ENCODE assay signal across 6 mouse cellular contexts in the genomic region with DNA sequence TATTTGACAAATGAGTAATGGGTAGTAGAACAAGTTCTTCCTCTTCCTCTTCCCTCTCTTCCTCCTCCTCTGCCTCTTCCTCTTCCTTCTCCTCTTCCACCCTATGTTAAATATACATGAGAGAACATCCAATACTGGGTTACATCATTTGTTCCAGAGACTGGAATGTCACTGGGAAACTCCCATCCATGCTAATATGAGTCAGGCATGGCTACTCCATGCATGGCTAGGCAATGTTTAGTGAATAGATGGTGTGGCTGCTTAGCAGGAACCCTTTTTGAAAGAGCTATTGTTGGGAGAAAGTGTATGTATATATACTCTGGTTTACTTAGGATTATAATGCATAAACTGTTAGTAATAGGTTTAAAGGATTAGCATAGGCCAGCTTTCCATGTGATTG.
DNase-seq lines count a peak whose midpoint lies in the region; ATAC-seq and TF ChIP-seq lines count a peak whose summit lies in the region.
"Not testable (repeated sequence)": the region's sequence is repeated elsewhere in the genome, so short reads cannot be mapped to it uniquely, and the experiment has no call there.

No protein-coding gene starts in this region.

- peak; percentile 82 for ATAC-seq in Patski
- peak; percentile 60; the same call in 1 of the 2 replicates for ATAC-seq in embryonic facial prominence, embryonic 14.5 days (ENCODE audit: low read depth)
- peak; percentile 75 for ATAC-seq in forebrain, embryonic 11.5 days (replicated peaks; ENCODE audit: low FRiP score)
- ATAC-seq in midbrain, embryonic 11.5 days (ENCODE audit: low FRiP score), result 0 out of 2 replicates have a peak, but pooled peaks have one; percentile 50
- ATAC-seq in midbrain, embryonic 12.5 days (ENCODE audit: low FRiP score, low read depth), result peak; percentile 16; the same call in 1 of the 2 replicates
- peak; percentile 63 for ATAC-seq in stomach, postnatal 0 days (ENCODE audit: low FRiP score, low TSS enrichment)

- POLR2A ChIA-PET in Patski (lab: Charles Lee), result not testable (repeated sequence)

- not testable (repeated sequence) for H3K4me1 ChIP-seq in embryonic facial prominence, embryonic 14.5 days (ENCODE audit: control insufficient read depth, insufficient read depth, low read length); forebrain, embryonic 11.5 days (replicated peaks; ENCODE audit: control insufficient read depth, insufficient read depth, low read length); midbrain, embryonic 11.5 days (ENCODE audit: control insufficient read depth, insufficient read depth, low read length); midbrain, embryonic 12.5 days; stomach, postnatal 0 days (replicated peaks; ENCODE audit: control insufficient read depth, insufficient read depth)

- not testable (repeated sequence) for H3K4me3 ChIP-seq in embryonic facial prominence, embryonic 14.5 days (ENCODE audit: low read depth, low read length); forebrain, embryonic 11.5 days (ENCODE audit: low read depth, low read length); midbrain, embryonic 11.5 days (ENCODE audit: low read depth, low read length); midbrain, embryonic 12.5 days; stomach, postnatal 0 days (ENCODE audit: low read depth, low read length)

- in situ Hi-C loops in Patski (cut with MboI; ENCODE audit: low pct_unique_long_range_greater_than_20kb), result not testable (repeated sequence)

- not testable (repeated sequence) for H3K27me3 ChIP-seq in Patski; embryonic facial prominence, embryonic 14.5 days (replicated peaks; ENCODE audit: control insufficient read depth, insufficient read depth, low read length); forebrain, embryonic 11.5 days (ENCODE audit: control insufficient read depth, insufficient read depth, low read length); midbrain, embryonic 11.5 days (ENCODE audit: control insufficient read depth, insufficient read depth, low read length); midbrain, embryonic 12.5 days; stomach, postnatal 0 days (ENCODE audit: control insufficient read depth, insufficient read depth, low read length)

- not testable (repeated sequence) for TF ChIP-seq CTCF in Patski (IDR thresholded peaks at IDR 0.05); stomach, postnatal 0 days (IDR thresholded peaks at IDR 0.05; ENCODE audit: low read depth)

- not testable (repeated sequence) for H3K9me3 ChIP-seq in embryonic facial prominence, embryonic 14.5 days (ENCODE audit: control insufficient read depth, low read length); forebrain, embryonic 11.5 days (ENCODE audit: control insufficient read depth, low read length); midbrain, embryonic 11.5 days (ENCODE audit: control insufficient read depth, low read length); midbrain, embryonic 12.5 days; stomach, postnatal 0 days (ENCODE audit: control insufficient read depth, low read length)

- not testable (repeated sequence) for TF ChIP-seq EP300 in stomach, postnatal 0 days (optimal IDR thresholded peaks at IDR 0.05)

- H3K27ac ChIP-seq in embryonic facial prominence, embryonic 14.5 days (replicated peaks; ENCODE audit: low read depth, low read length); forebrain, embryonic 11.5 days (ENCODE audit: low read depth, low read length); midbrain, embryonic 11.5 days (ENCODE audit: low read depth, low read length); midbrain, embryonic 12.5 days (replicated peaks); stomach, postnatal 0 days (replicated peaks): not testable (repeated sequence)

- not testable (repeated sequence) for H3K4me2 ChIP-seq in embryonic facial prominence, embryonic 14.5 days (ENCODE audit: low read depth, low read length); forebrain, embryonic 11.5 days (ENCODE audit: low read depth, low read length, severe bottlenecking); midbrain, embryonic 11.5 days; midbrain, embryonic 12.5 days (replicated peaks); stomach, postnatal 0 days (replicated peaks; ENCODE audit: low read depth)

- CTCF ChIA-PET in Patski (lab: Charles Lee), result not testable (repeated sequence)

- H3K9ac ChIP-seq in embryonic facial prominence, embryonic 14.5 days (ENCODE audit: low read depth, low read length); forebrain, embryonic 11.5 days (ENCODE audit: low read length); midbrain, embryonic 11.5 days (ENCODE audit: low read length); midbrain, embryonic 12.5 days (replicated peaks); stomach, postnatal 0 days (ENCODE audit: low read length): not testable (repeated sequence)

- DNase-seq in Patski (ENCODE audit: low read depth, low spot score); embryonic facial prominence, embryonic 14.5 days (ENCODE audit: low spot score); forebrain, embryonic 11.5 days (ENCODE audit: low spot score); midbrain, embryonic 11.5 days (ENCODE audit: low spot score, missing footprints); stomach, postnatal 0 days (ENCODE audit: low spot score): not testable (repeated sequence)

- H3K36me3 ChIP-seq in embryonic facial prominence, embryonic 14.5 days (ENCODE audit: control insufficient read depth, insufficient read depth, low read length); forebrain, embryonic 11.5 days (ENCODE audit: control insufficient read depth, insufficient read depth, low read length); midbrain, embryonic 11.5 days (ENCODE audit: control insufficient read depth, insufficient read depth, low read length); midbrain, embryonic 12.5 days; stomach, postnatal 0 days (ENCODE audit: control insufficient read depth, insufficient read depth, low read length): not testable (repeated sequence)

Comparison
In these comparisons a context has a peak if more than half of its experiments do, and no peak if none do; other contexts are left out.
1. ATAC-seq: peak in every context shown above with its lines; median percentile 82 in Patski; 75 in forebrain, embryonic 11.5 days; 63 in stomach, postnatal 0 days; 60 in embryonic facial prominence, embryonic 14.5 days; 50 in midbrain, embryonic 11.5 days; 16 in midbrain, embryonic 12.5 days.